Mouse (Mus musculus): ENCODE measurements around the gene Rraga.

Rraga gene

DNA sequence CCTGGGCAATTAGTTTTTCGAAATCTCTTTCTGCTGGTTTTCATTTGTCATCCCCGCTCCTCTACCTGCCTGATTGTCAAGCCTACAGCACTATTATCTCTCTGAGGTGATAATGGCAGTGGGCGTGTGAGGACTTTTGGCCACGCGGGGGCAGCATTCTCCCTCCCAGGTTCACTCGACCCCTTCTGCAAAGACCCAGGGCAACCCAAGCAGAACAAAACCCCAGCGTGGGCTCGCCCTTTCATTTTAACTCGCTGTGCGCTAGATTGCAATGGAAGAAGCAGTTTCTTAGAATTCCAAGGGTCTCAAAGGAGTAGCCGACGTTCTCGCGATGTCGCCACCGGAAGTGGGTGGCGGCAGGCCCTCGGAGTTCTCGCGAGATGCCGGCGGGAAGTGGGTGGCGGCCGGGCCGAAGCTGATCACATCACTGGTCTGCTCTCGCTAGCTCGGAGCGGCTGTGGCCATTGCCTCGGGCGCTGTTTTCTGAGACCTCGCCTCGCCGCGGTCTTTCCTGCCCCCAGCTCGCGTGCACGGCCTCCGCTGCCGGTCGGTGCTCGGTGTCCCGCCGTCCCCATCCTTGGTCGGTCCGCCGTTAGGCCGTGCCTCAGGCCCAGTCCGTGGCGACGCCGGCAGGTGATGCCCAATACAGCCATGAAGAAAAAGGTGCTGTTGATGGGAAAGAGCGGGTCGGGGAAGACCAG is at the start of gene Rraga:
Gene Rraga (plus strand): TSS at position 386 of the 701 bp plus-strand sequence.
- peak; percentile 91 for DNase-seq (ENCODE audit: low read depth, low spot score)

- DNase-seq (ENCODE audit: low read depth, low spot score): peak; percentile 38
Observed at GRCm38 (mm10) chr4:86527162-86528136, 48.0 kb upstream of the Rraga start.

DNA sequence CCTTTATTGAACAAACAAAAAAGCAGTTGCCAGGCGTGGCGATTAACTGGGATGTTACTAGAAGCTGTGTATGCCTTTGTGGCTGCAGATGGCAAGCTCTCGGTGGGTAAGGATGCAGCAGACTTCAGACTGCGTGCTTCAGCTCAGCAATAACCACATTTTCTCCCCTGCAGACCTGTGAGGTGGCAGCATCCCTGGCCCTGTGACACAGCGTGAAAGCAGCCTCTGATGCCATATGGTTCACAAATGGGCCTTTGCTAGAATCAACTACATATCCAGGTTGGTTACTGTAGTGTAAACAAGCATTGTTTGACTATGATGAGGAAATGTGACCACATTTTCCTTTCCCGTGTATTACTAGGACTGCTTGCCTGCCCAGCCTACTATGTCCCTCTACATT is 46.3 kb upstream of the Rraga start:
- no peak for DNase-seq (ENCODE audit: low read depth, low spot score)

- DNase-seq (ENCODE audit: low read depth, low spot score): no peak
Observed at GRCm38 (mm10) chr4:86533406-86534090, 41.9 kb upstream of the Rraga start.

- no peak for DNase-seq (ENCODE audit: low read depth, low spot score)
Observed at GRCm38 (mm10) chr4:86534091-86534481, 41.4 kb upstream of the Rraga start.

GRCm38 (mm10) chr4:86537972-86538371 is 37.5 kb upstream of the Rraga start:
- DNase-seq (ENCODE audit: low read depth, low spot score): no peak

DNA sequence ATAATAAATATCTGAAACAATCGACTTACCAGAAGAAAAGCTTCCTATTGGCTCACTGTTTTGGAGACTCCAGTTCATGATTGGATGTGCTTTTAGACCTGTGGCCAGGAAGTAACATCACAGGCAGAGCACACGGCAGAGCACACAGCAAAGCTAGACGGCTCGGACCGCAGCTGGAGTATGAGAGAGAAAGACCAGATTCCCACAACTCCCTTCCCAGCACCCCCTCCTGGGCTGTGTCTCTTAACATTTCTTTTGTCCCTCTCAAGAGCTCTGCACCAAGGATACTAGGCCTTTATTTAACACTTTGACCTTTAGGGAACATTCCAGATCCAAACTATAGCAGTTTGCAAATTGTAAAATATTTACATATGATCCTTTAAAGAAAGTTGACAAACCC is 36.5 kb upstream of the Rraga start:
- DNase-seq (ENCODE audit: low read depth, low spot score): no peak

DNA sequence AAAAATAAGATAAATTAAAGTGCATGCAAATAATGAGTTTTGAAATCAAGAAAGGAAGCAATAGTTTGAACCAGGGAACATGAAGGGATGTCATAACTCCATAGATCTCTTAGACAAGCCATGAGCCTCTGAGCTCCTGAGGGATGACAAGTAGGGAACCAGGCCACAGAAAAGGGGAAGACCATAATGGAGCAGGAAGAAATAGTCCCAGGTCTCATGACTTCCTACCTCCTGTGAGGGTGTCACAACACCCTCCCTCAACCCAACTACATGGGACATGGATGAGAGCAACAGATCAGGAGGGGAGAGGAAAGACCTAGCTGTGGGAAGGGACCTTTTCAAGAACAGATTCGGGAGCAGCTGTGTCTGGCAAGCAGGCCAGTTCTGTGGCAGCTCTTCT is 33.9 kb upstream of the Rraga start:
- DNase-seq (ENCODE audit: low read depth, low spot score): no peak

GRCm38 (mm10) chr4:86543999-86544398 is 31.5 kb upstream of the Rraga start:
- DNase-seq (ENCODE audit: low read depth, low spot score): no peak

- DNase-seq (ENCODE audit: low read depth, low spot score): peak; percentile 16
Observed at GRCm38 (mm10) chr4:86545615-86546014, 29.9 kb upstream of the Rraga start.

- no peak for DNase-seq (ENCODE audit: low read depth, low spot score)
Observed at GRCm38 (mm10) chr4:86548332-86548731, 27.1 kb upstream of the Rraga start.

GRCm38 (mm10) chr4:86555035-86555707 is 20.3 kb upstream of the Rraga start:
- peak; percentile 39 for DNase-seq (ENCODE audit: low read depth, low spot score)

- DNase-seq (ENCODE audit: low read depth, low spot score): no peak
Observed at GRCm38 (mm10) chr4:86557371-86557770, 18.1 kb upstream of the Rraga start.

- DNase-seq (ENCODE audit: low read depth, low spot score): no peak
Observed at GRCm38 (mm10) chr4:86558228-86558627, 17.2 kb upstream of the Rraga start, which contains the start of gene Saxo1. Gene Saxo1, minus strand, starts transcription at chr4:86558328.

GRCm38 (mm10) chr4:86559006-86559405 is 16.5 kb upstream of the Rraga start:
- no peak for DNase-seq (ENCODE audit: low read depth, low spot score)

- no peak for DNase-seq (ENCODE audit: low read depth, low spot score)
Observed at GRCm38 (mm10) chr4:86561061-86561460, 14.4 kb upstream of the Rraga start.

DNA sequence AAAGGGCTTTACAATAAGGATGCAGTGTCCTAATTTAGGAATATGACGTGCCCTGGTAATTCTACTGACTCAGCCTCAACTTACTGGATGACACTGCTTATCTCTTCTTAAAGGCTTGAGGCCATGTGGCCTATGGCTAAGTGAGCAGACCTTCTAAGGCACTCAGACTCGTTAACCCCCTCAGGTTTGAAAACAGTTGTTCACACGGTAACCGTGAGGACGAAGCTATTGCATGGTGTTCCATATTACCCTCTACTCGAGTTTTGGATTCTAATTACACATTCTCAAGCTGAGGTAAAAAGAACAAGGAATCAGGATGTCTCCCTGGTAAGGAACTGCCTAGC is 557 bp upstream of the Rraga start:
- no peak for DNase-seq (ENCODE audit: low read depth, low spot score)

- DNase-seq (ENCODE audit: low read depth, low spot score): peak; percentile 26
Observed at GRCm38 (mm10) chr4:86576120-86576541, 663 bp downstream of the Rraga start.

- DNase-seq (ENCODE audit: low read depth, low spot score): no peak
Observed at GRCm38 (mm10) chr4:86576630-86577225, 1.3 kb downstream of the Rraga start.

DNA sequence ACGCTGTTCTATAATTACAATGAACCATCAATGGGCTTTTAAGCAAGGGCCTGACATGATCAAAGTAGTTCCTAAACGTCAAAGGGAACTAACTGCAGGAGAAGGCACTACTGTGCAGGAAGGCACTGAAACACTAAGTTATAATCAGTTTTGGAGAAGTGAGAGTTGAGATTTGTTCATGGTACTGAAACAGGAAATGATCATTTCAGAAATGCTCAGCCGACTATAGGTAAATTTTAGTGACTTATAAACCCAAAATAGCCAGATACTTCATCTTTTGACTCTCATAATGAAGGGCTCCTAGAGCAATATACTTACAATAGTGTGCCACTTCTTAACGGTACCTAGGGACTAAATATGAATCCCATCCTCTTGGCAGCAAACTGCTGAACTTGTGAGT is 4.6 kb downstream of the Rraga start:
- DNase-seq (ENCODE audit: low read depth, low spot score): no peak

GRCm38 (mm10) chr4:86580591-86580990 is 5.1 kb downstream of the Rraga start:
- DNase-seq (ENCODE audit: low read depth, low spot score): no peak
